28 mouse cellular contexts compared by ENCODE assay signal in genomic region chr9:108747694-108748093, GRCm38 (mm10). TPM values are rescaled to one million over a fixed set of nuclear protein-coding genes. Genes with fewer than 3 reads are reported as not detected.
DNase-seq lines count a peak whose midpoint lies in the region; ATAC-seq and TF ChIP-seq lines count a peak whose summit lies in the region.
"Had no signal": no experiment of that assay in that cellular context is flagged by ENCODE, and none has a peak within 500 bp of the region (broad histone marks: within the 10 kb centered on the region; RNA-seq: fewer than 3 reads in every experiment).

No protein-coding gene starts in this region.

- no peaks in the 10 kb centered on the region for H3K9me3 ChIP-seq in heart, embryonic 12.5 days (replicated peaks)
- H3K9me3 ChIP-seq in stomach, embryonic 15.5 days = no peaks in the 10 kb centered on the region
- H3K9me3 ChIP-seq in stomach, postnatal 0 days (ENCODE audit: control insufficient read depth, low read length) = no peaks in the 10 kb centered on the region
- no peaks in the 10 kb centered on the region for H3K9me3 ChIP-seq in liver, embryonic 12.5 days (replicated peaks)
- H3K9me3 ChIP-seq: embryonic facial prominence, embryonic 13.5 days; forebrain, embryonic 12.5 days; hindbrain, embryonic 10.5 days; hindbrain, embryonic 15.5 days; limb, embryonic 12.5 days; midbrain, embryonic 15.5 days had no signal

- H3K36me3 ChIP-seq in heart, embryonic 12.5 days = peaks cover 45% of the 10 kb centered on the region
- peaks cover 32% of the 10 kb centered on the region for H3K36me3 ChIP-seq in stomach, embryonic 15.5 days
- peaks cover 25% of the 10 kb centered on the region for H3K36me3 ChIP-seq in stomach, postnatal 0 days (ENCODE audit: control insufficient read depth, insufficient read depth, low read length)
- H3K36me3 ChIP-seq in liver, embryonic 12.5 days = peaks cover 44% of the 10 kb centered on the region

- peaks cover 25% of the 10 kb centered on the region for H3K4me1 ChIP-seq in heart, embryonic 12.5 days (replicated peaks)
- H3K4me1 ChIP-seq in stomach, embryonic 15.5 days = no peaks in the 10 kb centered on the region
- H3K4me1 ChIP-seq in stomach, postnatal 0 days (replicated peaks; ENCODE audit: control insufficient read depth, insufficient read depth) = no peaks in the 10 kb centered on the region
- peaks cover 28% of the 10 kb centered on the region for H3K4me1 ChIP-seq in liver, embryonic 12.5 days
- H3K4me1 ChIP-seq: embryonic facial prominence, embryonic 13.5 days; hindbrain, embryonic 15.5 days; limb, embryonic 12.5 days; megakaryocyte, embryonic 14.5 days; midbrain, embryonic 15.5 days had no signal

- H3K27ac ChIP-seq in heart, embryonic 12.5 days (ENCODE audit: poor library complexity, severe bottlenecking) = no peak overlapping the region
- H3K27ac ChIP-seq in stomach, embryonic 15.5 days = no peak overlapping the region
- H3K27ac ChIP-seq in stomach, postnatal 0 days (replicated peaks) = no peak overlapping the region
- H3K27ac ChIP-seq in liver, embryonic 12.5 days = peak overlapping the region; percentile 67; the same call in 1 of the 2 replicates
- H3K27ac ChIP-seq: embryonic facial prominence, embryonic 13.5 days; forebrain, embryonic 12.5 days; hindbrain, embryonic 10.5 days; hindbrain, embryonic 15.5 days; limb, embryonic 12.5 days; midbrain, embryonic 15.5 days had no signal

- no peak for DNase-seq in heart, postnatal 10 days
- DNase-seq in stomach, postnatal 0 days (ENCODE audit: low spot score) = no peak
- DNase-seq in left cerebral cortex, adult 18-20 months (ENCODE audit: low spot score in 2 of 2) = no peak
- no peak for DNase-seq in right cerebral cortex, postnatal 4 days
- DNase-seq: adrenal gland, postnatal 25 days; cerebellum, adult 18-20 months; cerebellum, postnatal 10 days; gastrocnemius, postnatal 14 days; kidney, adult 8-10 months; kidney, postnatal 10 days; layer of hippocampus, adult 9-11 months; lung, adult 18-20 months; lung, postnatal 4 days; right cerebral cortex, adult 18-20 months; thymus, postnatal 4 days had no signal

- WGBS in heart, embryonic 12.5 days = 38% methylated on average over 3 of the region's 3 CpGs
- WGBS in stomach, embryonic 15.5 days = 84% methylated on average over 3 of the region's 3 CpGs
- 86% methylated on average over 3 of the region's 3 CpGs for WGBS in stomach, postnatal 0 days
- WGBS in liver, embryonic 12.5 days (ENCODE audit: insufficient replicate concordance) = 28% methylated on average over 3 of the region's 3 CpGs

- no peak overlapping the region for H3K4me3 ChIP-seq in heart, embryonic 12.5 days
- H3K4me3 ChIP-seq in stomach, embryonic 15.5 days (replicated peaks) = no peak overlapping the region
- H3K4me3 ChIP-seq in stomach, postnatal 0 days (ENCODE audit: low read depth, low read length) = no peak overlapping the region
- H3K4me3 ChIP-seq in liver, embryonic 12.5 days = no peak overlapping the region
- H3K4me3 ChIP-seq: embryonic facial prominence, embryonic 13.5 days; erythroblast, embryonic 14.5 days; forebrain, embryonic 12.5 days; hindbrain, embryonic 10.5 days; hindbrain, embryonic 15.5 days; limb, embryonic 12.5 days; megakaryocyte, embryonic 14.5 days; midbrain, embryonic 15.5 days had no signal

- no peak for TF ChIP-seq CTCF in stomach, postnatal 0 days (IDR thresholded peaks at IDR 0.05; ENCODE audit: low read depth)

- H3K27me3 ChIP-seq in heart, embryonic 12.5 days (replicated peaks) = no peaks in the 10 kb centered on the region
- H3K27me3 ChIP-seq in stomach, embryonic 15.5 days (replicated peaks) = no peaks in the 10 kb centered on the region
- H3K27me3 ChIP-seq in stomach, postnatal 0 days (ENCODE audit: control insufficient read depth, insufficient read depth, low read length) = no peaks in the 10 kb centered on the region
- H3K27me3 ChIP-seq in liver, embryonic 12.5 days (replicated peaks) = no peaks in the 10 kb centered on the region
- H3K27me3 ChIP-seq: embryonic facial prominence, embryonic 13.5 days; forebrain, embryonic 12.5 days; hindbrain, embryonic 15.5 days; limb, embryonic 12.5 days; megakaryocyte, embryonic 14.5 days; midbrain, embryonic 15.5 days had no signal

- no peak for TF ChIP-seq EP300 in stomach, postnatal 0 days (optimal IDR thresholded peaks at IDR 0.05)

- H3K9ac ChIP-seq in heart, embryonic 12.5 days = no peak overlapping the region
- H3K9ac ChIP-seq in stomach, embryonic 15.5 days = no peak overlapping the region
- no peak overlapping the region for H3K9ac ChIP-seq in stomach, postnatal 0 days (ENCODE audit: low read length)
- H3K9ac ChIP-seq in liver, embryonic 12.5 days = no peak overlapping the region; the same call in 1 of the 2 replicates
- H3K9ac ChIP-seq: embryonic facial prominence, embryonic 13.5 days; forebrain, embryonic 12.5 days; hindbrain, embryonic 15.5 days; limb, embryonic 12.5 days; midbrain, embryonic 15.5 days had no signal

- no peak overlapping the region for H3K4me2 ChIP-seq in heart, embryonic 12.5 days
- no peak overlapping the region for H3K4me2 ChIP-seq in stomach, embryonic 15.5 days
- H3K4me2 ChIP-seq in stomach, postnatal 0 days (replicated peaks; ENCODE audit: low read depth) = no peak overlapping the region
- peak overlapping the region; percentile 27 for H3K4me2 ChIP-seq in liver, embryonic 12.5 days
- H3K4me2 ChIP-seq: embryonic facial prominence, embryonic 13.5 days; forebrain, embryonic 12.5 days; hindbrain, embryonic 15.5 days; limb, embryonic 12.5 days; midbrain, embryonic 15.5 days had no signal

- ATAC-seq in heart, embryonic 12.5 days (ENCODE audit: insufficient number of reproducible peaks, low FRiP score) = peak; percentile 77
- ATAC-seq in stomach, embryonic 15.5 days (ENCODE audit: insufficient read depth, low FRiP score, low read depth) = peak; percentile 39; the same call in 1 of the 2 replicates
- no peak for ATAC-seq in stomach, postnatal 0 days (ENCODE audit: low FRiP score, low TSS enrichment)
- ATAC-seq in liver, embryonic 12.5 days = peak; percentile 98
- peak; percentile 44; the same call in 1 of the 2 replicates for ATAC-seq in megakaryocyte-erythroid progenitor cell, adult 5-6 weeks (replicated peaks; ENCODE audit: low FRiP score, low TSS enrichment, poor library complexity, severe bottlenecking)
- ATAC-seq: CD4-positive, CD25-positive, alpha-beta regulatory T cell, adult 4 months; midbrain, embryonic 15.5 days had no signal

- intact Hi-C loops in heart, postnatal 10 days (cut with DNase I) = no loop called here

RNA-seq across cellular contexts. Expression of gene Ip6k2, which starts 35.9 kb away (rescaled TPM):
- polyA plus RNA-seq in heart, embryonic 12.5 days (2016; fragmentation: Nextera tagmentation; extraction: Ambion mirVana) = 45.1 and 47.7 TPM in 2 replicates
- total RNA-seq in heart, postnatal 10 days (2021) = 10 to 100 TPM; 39.6 to 42.0 TPM
- 71.3 and 81.9 TPM in 2 replicates for polyA plus RNA-seq in stomach, embryonic 15.5 days (2015; fragmentation: Nextera tagmentation; extraction: Ambion mirVana)
- 35.7 and 37.8 TPM in 2 replicates for polyA plus RNA-seq in stomach, postnatal 0 days (2015; fragmentation: Nextera tagmentation; extraction: Ambion mirVana)
- 15.7 and 20.3 TPM in 2 replicates for polyA plus RNA-seq in liver, embryonic 12.5 days (2016; fragmentation: Nextera tagmentation; extraction: Ambion mirVana)
- 29.8 and 36.7 TPM in 2 replicates for total RNA-seq in megakaryocyte-erythroid progenitor cell, adult 5-6 weeks (2014; fragmentation: Nextera tagmentation)
- total RNA-seq in megakaryocyte-erythroid progenitor cell, adult 5-6 weeks (2017) = 31.3 and 48.7 TPM in 2 replicates
- 100 to 1,000 TPM; 140 to 154 TPM for total RNA-seq in left cerebral cortex, adult 18-20 months (2021)

RNA-seq across cellular contexts. Expression of gene Prkar2a, which starts 58.6 kb away (rescaled TPM):
- polyA plus RNA-seq in heart, embryonic 12.5 days (2016; fragmentation: Nextera tagmentation; extraction: Ambion mirVana) = 41.8 and 44.0 TPM in 2 replicates
- total RNA-seq in heart, postnatal 10 days (2021) = 10 to 100 TPM; 73.4 to 79.1 TPM
- 32.9 and 39.3 TPM in 2 replicates for polyA plus RNA-seq in stomach, embryonic 15.5 days (2015; fragmentation: Nextera tagmentation; extraction: Ambion mirVana)
- 22.2 and 24.0 TPM in 2 replicates for polyA plus RNA-seq in stomach, postnatal 0 days (2015; fragmentation: Nextera tagmentation; extraction: Ambion mirVana)
- polyA plus RNA-seq in liver, embryonic 12.5 days (2016; fragmentation: Nextera tagmentation; extraction: Ambion mirVana) = 15.5 and 17.5 TPM in 2 replicates
- total RNA-seq in megakaryocyte-erythroid progenitor cell, adult 5-6 weeks (2014; fragmentation: Nextera tagmentation) = 15.7 and 19.3 TPM in 2 replicates
- 15.8 and 26.9 TPM in 2 replicates for total RNA-seq in megakaryocyte-erythroid progenitor cell, adult 5-6 weeks (2017)
- total RNA-seq in left cerebral cortex, adult 18-20 months (2021) = 10 to 100 TPM; 47.7 to 50.9 TPM
